Mouse (Mus musculus): ENCODE measurements around the gene Pdhx. TPM values are rescaled to one million over a fixed set of nuclear protein-coding genes. Genes with fewer than 3 reads are reported as not detected.

The Pdhx gene
- polyA plus RNA-seq, 1 experiment: 1.2 TPM

DNA sequence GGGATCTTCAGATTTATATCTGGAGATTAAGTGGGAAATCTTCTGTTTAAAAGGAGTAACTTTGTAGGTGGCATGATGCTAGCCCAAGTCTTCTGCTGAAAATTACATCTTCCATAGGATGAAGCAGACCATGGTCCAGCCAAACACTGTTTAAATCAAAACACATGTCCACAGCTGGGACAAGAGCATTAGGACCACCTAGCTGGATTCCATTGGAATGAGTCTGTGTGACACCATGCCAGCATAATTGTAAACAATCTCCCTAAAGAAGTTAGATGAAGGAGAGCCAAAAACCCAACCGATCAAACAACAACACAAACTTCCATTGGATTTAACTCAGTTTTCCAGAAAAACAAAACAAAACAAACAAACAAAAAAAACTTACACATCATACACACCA lies 75.4 kb downstream of the Pdhx start:
- TF ChIP-seq FLI1 (IDR thresholded peaks at IDR 0.05; ENCODE audit: low read length) (no peak), GATA1 (IDR thresholded peaks at IDR 0.05; ENCODE audit: borderline replicate concordance, low read length) (no peak)
- Histone ChIP-seq H3K36me3 (replicated peaks; ENCODE audit: low read length) (no peaks in the 10 kb centered on the region), H3K4me3 (replicated peaks) (no peak overlapping the region), H3K4me1 (peaks cover 31% of the 10 kb centered on the region), H3K27me3 (replicated peaks) (peaks cover 2% of the 10 kb centered on the region), H3K9me3 (no peaks in the 10 kb centered on the region)

DNA sequence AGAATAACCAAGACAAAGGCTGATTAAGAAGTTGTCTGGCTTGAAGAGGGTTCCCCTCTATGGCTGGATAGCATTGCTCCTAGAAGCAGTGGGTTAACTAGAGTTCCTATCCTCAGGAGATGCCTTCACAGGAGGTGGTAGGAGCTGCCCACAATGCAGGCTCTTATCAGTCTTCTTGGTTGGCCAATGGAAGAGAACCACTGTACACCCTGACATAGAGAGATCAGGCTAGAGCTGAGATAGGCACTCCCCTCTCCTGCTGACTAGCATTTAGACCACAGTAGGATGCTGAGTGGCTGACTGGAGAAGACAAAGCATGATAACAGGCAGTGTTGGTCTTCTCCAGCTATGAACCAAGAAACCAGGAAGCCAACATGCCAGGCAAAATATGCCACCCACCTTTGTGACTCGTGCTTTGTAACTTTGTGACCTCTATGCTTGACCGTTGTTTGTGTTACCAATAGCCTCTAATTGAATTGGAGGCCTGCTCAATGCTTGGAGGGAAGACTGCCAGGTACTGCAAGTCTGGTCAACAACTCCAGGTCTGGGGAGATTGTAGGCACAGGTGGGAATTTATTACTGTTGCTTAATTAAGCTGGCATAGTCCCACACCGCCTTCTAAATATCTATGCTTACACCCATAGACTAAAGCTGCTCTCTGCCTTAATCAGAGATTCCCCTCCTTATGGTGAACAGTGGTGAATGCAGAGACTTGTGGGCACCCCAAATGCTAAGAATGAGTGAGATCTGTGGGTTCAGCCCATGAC lies 79.3 kb downstream of the Pdhx start:
- peaks cover 4% of the 10 kb centered on the region for H3K27me3 ChIP-seq (replicated peaks)
- TF ChIP-seq FLI1 (IDR thresholded peaks at IDR 0.05; ENCODE audit: low read length): no peak
- H3K4me1 ChIP-seq: peaks cover 58% of the 10 kb centered on the region
- no peak overlapping the region for H3K4me3 ChIP-seq (replicated peaks)
- H3K9me3 ChIP-seq: no peaks in the 10 kb centered on the region
- no peaks in the 10 kb centered on the region for H3K36me3 ChIP-seq (replicated peaks; ENCODE audit: low read length)

DNA sequence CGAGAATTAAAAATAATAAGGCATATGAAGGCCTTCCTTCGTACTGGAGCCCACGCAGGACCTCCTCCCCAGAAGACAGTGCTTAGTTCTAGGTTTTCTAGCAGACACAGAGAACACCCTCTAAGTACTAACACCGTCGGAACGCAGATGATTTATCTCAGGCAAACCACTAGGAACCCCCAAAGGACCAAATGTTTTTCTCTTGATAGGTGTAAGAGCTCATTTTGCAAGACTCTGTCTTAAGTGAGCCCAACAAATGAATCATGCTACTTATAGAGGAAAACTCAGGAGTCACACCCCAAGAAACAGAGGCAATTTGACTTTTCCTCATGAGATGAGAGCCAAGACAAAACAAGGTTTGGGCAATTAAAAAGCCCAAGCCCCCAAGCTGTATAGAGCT lies 80.9 kb downstream of the Pdhx start:
- TF ChIP-seq GATA1 (IDR thresholded peaks at IDR 0.05; ENCODE audit: borderline replicate concordance, low read length) (no peak), FLI1 (IDR thresholded peaks at IDR 0.05; ENCODE audit: low read length) (no peak)
- H3K4me1 ChIP-seq: peaks cover 56% of the 10 kb centered on the region
- H3K9me3 ChIP-seq: peaks cover 7% of the 10 kb centered on the region; the same call in 1 of the 2 replicates
- no peak overlapping the region for H3K4me3 ChIP-seq (replicated peaks)
- H3K27me3 ChIP-seq (replicated peaks): peaks cover 4% of the 10 kb centered on the region
- H3K36me3 ChIP-seq (replicated peaks; ENCODE audit: low read length): no peaks in the 10 kb centered on the region

DNA sequence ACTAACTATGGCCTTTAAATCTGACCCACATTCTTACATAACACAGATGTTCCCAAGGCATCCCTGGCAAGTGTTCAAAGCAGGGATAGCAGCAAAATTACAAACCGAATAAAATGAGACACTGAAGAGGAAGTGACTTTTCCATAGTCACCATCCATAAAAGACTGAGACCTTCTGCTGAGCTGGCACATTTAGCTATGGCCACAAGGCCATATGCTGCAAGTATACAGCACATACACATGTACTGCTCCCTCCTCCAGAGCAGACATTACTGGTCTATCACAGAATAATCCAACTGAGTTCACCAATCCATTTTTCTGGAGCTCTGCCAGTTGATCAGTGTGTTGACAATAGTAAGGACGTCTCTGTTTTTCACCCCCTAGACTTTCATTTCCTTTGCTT lies 83.0 kb downstream of the Pdhx start:
- Histone ChIP-seq H3K9me3 (peaks cover 7% of the 10 kb centered on the region; the same call in 1 of the 2 replicates), H3K27me3 (replicated peaks) (peaks cover 4% of the 10 kb centered on the region), H3K4me3 (replicated peaks) (no peak overlapping the region), H3K36me3 (replicated peaks; ENCODE audit: low read length) (no peaks in the 10 kb centered on the region), H3K4me1 (peaks cover 65% of the 10 kb centered on the region)
- TF ChIP-seq GATA1 (IDR thresholded peaks at IDR 0.05; ENCODE audit: borderline replicate concordance, low read length): no peak
- TF ChIP-seq FLI1 (IDR thresholded peaks at IDR 0.05; ENCODE audit: low read length): no peak

DNA sequence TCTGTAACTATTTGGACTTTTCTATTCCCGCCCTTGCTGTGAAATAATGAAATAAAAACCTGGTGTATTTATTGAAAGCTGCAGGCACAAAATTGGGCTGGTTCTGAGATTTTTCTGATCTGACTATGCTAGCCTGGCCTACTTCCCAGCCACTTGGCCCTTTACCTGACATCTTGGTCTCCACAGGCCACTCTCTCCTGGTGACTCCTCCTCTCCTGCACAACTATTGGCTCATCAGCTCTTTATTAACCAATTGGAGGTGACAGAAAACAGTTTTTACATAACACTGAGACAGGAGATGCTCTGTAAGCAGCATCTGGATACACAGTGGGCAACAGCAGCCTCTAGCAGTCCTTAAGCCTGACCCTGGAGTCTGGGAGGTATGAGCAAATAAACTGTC lies 83.9 kb downstream of the Pdhx start:
- TF ChIP-seq GATA1 (IDR thresholded peaks at IDR 0.05; ENCODE audit: borderline replicate concordance, low read length) (no peak), FLI1 (IDR thresholded peaks at IDR 0.05; ENCODE audit: low read length) (no peak)
- H3K27me3 ChIP-seq (replicated peaks): peaks cover 5% of the 10 kb centered on the region

DNA sequence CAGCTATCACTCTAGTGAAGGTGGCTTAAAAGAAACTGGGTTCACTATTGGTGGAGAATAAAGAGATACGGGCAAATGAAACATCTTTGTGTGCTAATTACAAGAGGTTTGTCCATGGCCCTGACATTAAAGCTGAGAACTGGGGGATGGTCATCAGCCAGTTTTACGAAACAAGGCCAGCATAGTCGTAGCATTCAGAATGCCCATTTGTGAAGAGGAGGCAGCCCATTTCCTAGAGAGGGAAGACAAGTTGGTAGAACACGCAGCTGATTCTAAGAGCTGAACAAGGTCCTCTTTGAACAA lies 85.7 kb downstream of the Pdhx start:
- Histone ChIP-seq H3K4me1 (peaks cover 55% of the 10 kb centered on the region), H3K9me3 (peaks cover 7% of the 10 kb centered on the region; the same call in 1 of the 2 replicates), H3K4me3 (replicated peaks) (no peak overlapping the region), H3K36me3 (replicated peaks; ENCODE audit: low read length) (no peaks in the 10 kb centered on the region), H3K27me3 (replicated peaks) (peaks cover 6% of the 10 kb centered on the region)
- TF ChIP-seq GATA1 (IDR thresholded peaks at IDR 0.05; ENCODE audit: borderline replicate concordance, low read length) (no peak), FLI1 (IDR thresholded peaks at IDR 0.05; ENCODE audit: low read length) (no peak)

More for the DNA sequence above, 83.9 kb downstream of the Pdhx start:
- Histone ChIP-seq H3K4me3 (replicated peaks) (no peak overlapping the region), H3K4me1 (peaks cover 66% of the 10 kb centered on the region), H3K36me3 (replicated peaks; ENCODE audit: low read length) (no peaks in the 10 kb centered on the region), H3K9me3 (peaks cover 7% of the 10 kb centered on the region; the same call in 1 of the 2 replicates)

- Histone ChIP-seq H3K4me1 (peaks cover 56% of the 10 kb centered on the region), H3K4me3 (replicated peaks) (peak overlapping the region; percentile 25), H3K27me3 (replicated peaks) (peaks cover 6% of the 10 kb centered on the region), H3K36me3 (replicated peaks; ENCODE audit: low read length) (no peaks in the 10 kb centered on the region), H3K9me3 (peaks cover 7% of the 10 kb centered on the region; the same call in 1 of the 2 replicates)
- no peak for TF ChIP-seq GATA1 (IDR thresholded peaks at IDR 0.05; ENCODE audit: borderline replicate concordance, low read length)
- no peak for TF ChIP-seq FLI1 (IDR thresholded peaks at IDR 0.05; ENCODE audit: low read length)
These were observed 86.2 kb downstream of the Pdhx start for GRCm38 (mm10) chr2:102986964-102987707.

DNA sequence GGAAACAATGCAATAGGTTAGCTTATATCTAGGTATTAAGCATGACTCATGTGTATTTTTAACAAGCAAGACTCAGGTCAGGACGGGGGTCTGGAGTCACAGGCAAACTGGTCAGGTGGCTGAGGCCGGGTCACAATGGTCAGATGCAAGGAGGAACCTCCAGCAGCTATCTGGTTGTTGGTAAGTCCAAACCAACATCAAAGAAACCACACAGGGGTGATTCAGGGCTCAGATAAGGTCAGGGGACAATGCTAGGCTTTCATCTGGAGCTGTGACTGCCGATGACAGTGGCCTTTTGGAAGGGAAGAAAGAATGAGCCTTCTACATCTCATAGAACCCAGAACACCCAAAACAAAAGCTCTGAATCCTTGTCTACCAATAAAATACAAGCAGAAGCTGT lies 86.9 kb downstream of the Pdhx start:
- Histone ChIP-seq H3K9me3 (peaks cover 7% of the 10 kb centered on the region; the same call in 1 of the 2 replicates), H3K4me3 (replicated peaks) (no peak overlapping the region), H3K27me3 (replicated peaks) (peaks cover 6% of the 10 kb centered on the region), H3K36me3 (replicated peaks; ENCODE audit: low read length) (no peaks in the 10 kb centered on the region), H3K4me1 (peaks cover 62% of the 10 kb centered on the region)
- TF ChIP-seq FLI1 (IDR thresholded peaks at IDR 0.05; ENCODE audit: low read length): no peak
- no peak for TF ChIP-seq GATA1 (IDR thresholded peaks at IDR 0.05; ENCODE audit: borderline replicate concordance, low read length)

- H3K9me3 ChIP-seq: peaks cover 3% of the 10 kb centered on the region; the same call in 1 of the 2 replicates
- no peak overlapping the region for H3K4me3 ChIP-seq (replicated peaks)
- TF ChIP-seq GATA1 (IDR thresholded peaks at IDR 0.05; ENCODE audit: borderline replicate concordance, low read length) (no peak), FLI1 (IDR thresholded peaks at IDR 0.05; ENCODE audit: low read length) (no peak)
- H3K27me3 ChIP-seq (replicated peaks): peaks cover 2% of the 10 kb centered on the region
- H3K4me1 ChIP-seq: peaks cover 61% of the 10 kb centered on the region
- H3K36me3 ChIP-seq (replicated peaks; ENCODE audit: low read length): no peaks in the 10 kb centered on the region
These were observed 90.5 kb downstream of the Pdhx start for GRCm38 (mm10) chr2:102982822-102983221.

All from megakaryocyte, embryonic 14.5 days (primary cell).